Mouse (Mus musculus): ENCODE results near the gene 6030408B16Rik. TPM values are rescaled to one million over a fixed set of nuclear protein-coding genes. Genes with fewer than 3 reads are reported as not detected.

6030408B16Rik gene
- total and polyA plus RNA-seq, 2 experiments from 2014 or later, result 0.22 TPM; not detected in 1

DNA sequence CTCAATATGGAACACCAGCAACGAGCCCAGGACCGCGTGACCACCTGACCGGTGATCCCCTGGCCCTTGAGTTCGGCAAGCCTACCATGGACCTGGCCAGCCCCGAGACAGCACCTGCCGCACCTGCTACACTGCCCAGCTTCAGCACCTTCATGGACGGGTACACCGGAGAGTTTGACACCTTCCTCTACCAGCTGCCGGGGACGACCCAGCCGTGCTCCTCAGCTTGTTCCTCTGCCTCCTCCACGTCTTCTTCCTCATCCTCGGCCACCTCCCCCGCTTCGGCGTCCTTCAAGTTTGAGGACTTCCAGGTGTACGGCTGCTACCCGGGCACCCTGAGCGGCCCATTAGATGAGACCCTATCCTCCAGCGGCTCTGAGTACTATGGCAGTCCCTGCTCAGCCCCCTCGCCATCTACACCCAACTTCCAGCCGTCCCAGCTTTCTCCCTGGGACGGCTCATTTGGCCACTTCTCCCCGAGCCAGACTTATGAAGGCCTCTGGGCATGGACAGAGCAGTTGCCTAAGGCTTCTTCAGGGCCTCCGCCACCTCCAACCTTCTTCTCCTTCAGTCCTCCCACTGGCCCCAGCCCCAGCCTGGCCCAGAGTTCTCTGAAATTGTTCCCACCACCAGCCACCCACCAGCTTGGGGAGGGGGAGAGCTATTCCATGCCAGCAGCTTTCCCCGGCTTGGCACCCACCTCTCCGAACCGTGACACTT, 22.8 kb upstream of the 6030408B16Rik start:
- WGBS, result 93% methylated on average over 28 of the region's 29 CpGs
- peaks cover 37% of the 10 kb centered on the region for H3K36me3 ChIP-seq (ENCODE audit: insufficient read depth, low read length)
- no peak for TF ChIP-seq CTCF (IDR thresholded peaks at IDR 0.05)
- no peak for DNase-seq (ENCODE audit: low spot score)
- H3K9ac ChIP-seq (replicated peaks; ENCODE audit: low read length, poor library complexity, severe bottlenecking), result no peak overlapping the region
- H3K4me1 ChIP-seq (ENCODE audit: insufficient read depth, low read length), result peaks cover 8% of the 10 kb centered on the region; the same call in 1 of the 2 replicates
- no peak overlapping the region for H3K4me2 ChIP-seq (ENCODE audit: low read depth, low read length, poor library complexity, severe bottlenecking)
- ATAC-seq (ENCODE audit: low FRiP score), result no peak
- no peak overlapping the region for H3K4me3 ChIP-seq (ENCODE audit: low read depth, low read length)
- no peaks in the 10 kb centered on the region for H3K27me3 ChIP-seq (ENCODE audit: insufficient read depth, low read length)
- no peaks in the 10 kb centered on the region for H3K9me3 ChIP-seq (ENCODE audit: low read length)
- no peak overlapping the region for H3K27ac ChIP-seq (ENCODE audit: low read depth, low read length)

DNA sequence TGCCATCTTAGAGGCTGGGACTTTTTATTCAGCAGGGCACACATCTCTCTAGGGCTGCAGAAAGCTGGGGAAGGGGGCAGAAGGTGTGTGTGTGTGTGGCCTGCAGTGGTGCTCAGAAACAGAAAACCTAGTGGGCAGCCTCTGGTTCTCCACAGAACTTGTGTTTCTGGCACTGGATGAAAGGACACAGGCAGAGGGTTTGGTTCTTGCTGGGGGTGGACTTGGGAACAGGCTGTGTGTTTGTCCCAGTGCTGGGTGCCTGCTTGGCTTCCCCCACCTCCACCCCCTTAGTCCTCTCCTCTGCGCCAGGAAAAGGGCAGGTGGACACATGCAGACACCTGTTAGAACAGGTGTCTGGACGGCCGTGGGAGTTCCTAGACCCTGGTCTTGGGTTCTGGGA, 21.9 kb upstream of the 6030408B16Rik start:
- Histone ChIP-seq H3K36me3 (ENCODE audit: insufficient read depth, low read length) (peaks cover 37% of the 10 kb centered on the region), H3K9me3 (ENCODE audit: low read length) (no peaks in the 10 kb centered on the region), H3K4me3 (ENCODE audit: low read depth, low read length) (no peak overlapping the region), H3K9ac (replicated peaks; ENCODE audit: low read length, poor library complexity, severe bottlenecking) (no peak overlapping the region), H3K27me3 (ENCODE audit: insufficient read depth, low read length) (no peaks in the 10 kb centered on the region), H3K4me2 (ENCODE audit: low read depth, low read length, poor library complexity, severe bottlenecking) (no peak overlapping the region), H3K4me1 (ENCODE audit: insufficient read depth, low read length) (peaks cover under 1% of the 10 kb centered on the region; the same call in 1 of the 2 replicates), H3K27ac (ENCODE audit: low read depth, low read length) (no peak overlapping the region)
- WGBS, result 80% methylated on average over 3 of the region's 3 CpGs
- TF ChIP-seq CTCF (IDR thresholded peaks at IDR 0.05), result no peak
- DNase-seq (ENCODE audit: low spot score), result no peak
- no peak for ATAC-seq (ENCODE audit: low FRiP score)

DNA sequence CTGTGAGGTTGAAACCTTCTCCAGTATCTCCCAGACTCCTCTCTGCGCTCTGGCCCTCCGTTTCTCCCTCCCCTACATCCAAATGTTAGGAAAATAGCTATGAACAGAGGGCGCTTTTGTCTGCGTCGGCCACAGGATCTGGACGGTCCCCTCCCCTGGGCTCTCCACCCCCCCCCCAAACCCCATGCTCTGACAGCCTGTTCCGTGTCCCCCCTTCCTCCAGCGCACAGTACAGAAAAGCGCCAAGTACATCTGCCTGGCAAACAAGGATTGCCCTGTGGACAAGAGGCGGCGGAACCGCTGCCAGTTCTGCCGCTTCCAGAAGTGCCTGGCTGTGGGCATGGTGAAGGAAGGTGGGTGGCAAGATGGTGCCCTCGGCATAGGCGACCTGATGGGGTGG, 21.5 kb upstream of the 6030408B16Rik start:
- no peak overlapping the region for H3K4me3 ChIP-seq (ENCODE audit: low read depth, low read length)
- TF ChIP-seq CTCF (IDR thresholded peaks at IDR 0.05), result no peak
- peaks cover 37% of the 10 kb centered on the region for H3K36me3 ChIP-seq (ENCODE audit: insufficient read depth, low read length)
- no peak overlapping the region for H3K4me2 ChIP-seq (ENCODE audit: low read depth, low read length, poor library complexity, severe bottlenecking)
- peak; percentile 49 for DNase-seq (ENCODE audit: low spot score)
- ATAC-seq (ENCODE audit: low FRiP score), result no peak
- H3K27me3 ChIP-seq (ENCODE audit: insufficient read depth, low read length), result no peaks in the 10 kb centered on the region
- H3K4me1 ChIP-seq (ENCODE audit: insufficient read depth, low read length), result no peaks in the 10 kb centered on the region
- H3K9ac ChIP-seq (replicated peaks; ENCODE audit: low read length, poor library complexity, severe bottlenecking), result no peak overlapping the region
- H3K27ac ChIP-seq (ENCODE audit: low read depth, low read length), result no peak overlapping the region
- no peaks in the 10 kb centered on the region for H3K9me3 ChIP-seq (ENCODE audit: low read length)
- 78% methylated on average over 15 of the region's 15 CpGs for WGBS

DNA sequence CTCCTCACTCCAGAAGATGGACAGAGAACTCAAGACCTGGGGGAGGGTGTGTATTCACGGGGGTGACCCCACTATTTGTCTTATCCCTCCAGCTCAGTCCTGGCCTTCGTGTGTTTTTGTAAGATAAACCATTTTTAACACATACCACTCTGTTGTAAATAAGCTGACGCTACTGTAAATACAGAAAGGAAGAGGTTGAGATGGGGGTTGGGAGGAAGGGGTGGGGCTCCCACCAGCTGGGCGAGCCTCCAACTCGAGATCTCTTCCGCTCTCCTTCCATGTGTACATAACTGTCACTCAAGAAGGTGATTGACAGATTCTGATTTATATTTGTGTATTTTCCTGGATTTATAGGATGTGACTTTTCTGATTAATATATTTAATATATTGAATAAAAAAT, 18.6 kb upstream of the 6030408B16Rik start:
- H3K36me3 ChIP-seq (ENCODE audit: insufficient read depth, low read length), result peaks cover 37% of the 10 kb centered on the region
- no peak overlapping the region for H3K4me2 ChIP-seq (ENCODE audit: low read depth, low read length, poor library complexity, severe bottlenecking)
- H3K27ac ChIP-seq (ENCODE audit: low read depth, low read length), result no peak overlapping the region
- ATAC-seq (ENCODE audit: low FRiP score) (no peak), DNase-seq (ENCODE audit: low spot score) (no peak)
- no peak overlapping the region for H3K9ac ChIP-seq (replicated peaks; ENCODE audit: low read length, poor library complexity, severe bottlenecking)
- TF ChIP-seq CTCF (IDR thresholded peaks at IDR 0.05), result no peak
- H3K4me3 ChIP-seq (ENCODE audit: low read depth, low read length), result no peak overlapping the region
- WGBS, result 83% methylated on average over 6 of the region's 6 CpGs
- no peaks in the 10 kb centered on the region for H3K9me3 ChIP-seq (ENCODE audit: low read length)
- H3K4me1 ChIP-seq (ENCODE audit: insufficient read depth, low read length), result no peaks in the 10 kb centered on the region
- H3K27me3 ChIP-seq (ENCODE audit: insufficient read depth, low read length), result no peaks in the 10 kb centered on the region

DNA sequence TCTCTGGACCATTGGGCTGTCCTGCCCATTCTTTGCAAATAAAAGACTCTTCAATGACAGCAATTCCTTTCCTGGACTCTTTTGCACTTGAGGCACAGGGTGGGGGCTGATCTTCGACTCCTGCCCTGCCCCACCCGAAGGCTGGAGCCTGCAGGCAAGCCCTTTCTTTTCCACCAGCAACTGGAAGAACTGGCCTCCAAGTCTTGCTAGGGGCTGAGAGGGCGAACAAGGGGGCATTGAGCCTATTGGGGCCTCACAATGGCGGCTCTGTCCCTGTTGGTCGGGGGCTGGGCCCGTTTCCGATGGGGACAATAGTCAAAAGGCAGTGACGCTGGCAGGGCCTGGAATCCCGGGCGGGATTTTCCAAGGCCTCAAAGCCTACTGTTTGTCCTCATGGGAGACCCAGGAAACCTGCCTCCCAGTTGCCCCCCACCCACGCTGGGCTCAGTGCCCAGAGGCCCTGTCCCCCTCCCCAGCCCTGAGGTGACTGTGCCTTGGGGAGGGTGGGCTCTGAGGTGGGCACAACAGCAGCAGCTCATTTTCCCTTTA, 15.6 kb upstream of the 6030408B16Rik start:
- peaks cover 15% of the 10 kb centered on the region for H3K36me3 ChIP-seq (ENCODE audit: insufficient read depth, low read length)
- 29% methylated on average over 11 of the region's 11 CpGs for WGBS
- no peak for TF ChIP-seq CTCF (IDR thresholded peaks at IDR 0.05)
- peak; percentile 75 for DNase-seq (ENCODE audit: low spot score)
- no peaks in the 10 kb centered on the region for H3K4me1 ChIP-seq (ENCODE audit: insufficient read depth, low read length)
- no peak overlapping the region for H3K4me3 ChIP-seq (ENCODE audit: low read depth, low read length)
- no peaks in the 10 kb centered on the region for H3K9me3 ChIP-seq (ENCODE audit: low read length)
- ATAC-seq (ENCODE audit: low FRiP score), result peak; percentile 75
- no peak overlapping the region for H3K9ac ChIP-seq (replicated peaks; ENCODE audit: low read length, poor library complexity, severe bottlenecking)
- no peak overlapping the region for H3K4me2 ChIP-seq (ENCODE audit: low read depth, low read length, poor library complexity, severe bottlenecking)
- H3K27me3 ChIP-seq (ENCODE audit: insufficient read depth, low read length), result no peaks in the 10 kb centered on the region
- H3K27ac ChIP-seq (ENCODE audit: low read depth, low read length), result 0 out of 2 replicates have a peak overlapping the region, but pooled peaks have one; percentile 32

DNA sequence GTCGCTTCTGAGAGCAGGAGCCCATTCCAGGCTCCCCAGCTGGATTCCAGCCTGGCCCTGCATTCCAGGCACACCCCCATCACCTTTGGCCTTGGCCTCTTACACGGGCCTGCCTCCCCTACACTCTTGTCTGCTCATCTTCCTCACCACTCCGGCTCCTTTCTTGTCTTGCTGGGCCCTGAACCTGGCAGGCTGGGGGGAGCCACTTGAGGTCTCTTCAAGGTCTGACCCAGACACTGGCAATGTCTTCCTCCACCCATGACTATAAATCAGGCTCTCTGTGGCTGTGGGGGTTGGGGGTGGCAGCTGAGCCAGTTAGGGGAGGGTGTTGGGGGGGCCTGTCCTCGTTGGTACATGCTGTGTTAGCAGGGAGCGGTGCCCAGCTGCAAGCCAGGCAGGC, 14.4 kb upstream of the 6030408B16Rik start:
- no peak overlapping the region for H3K4me2 ChIP-seq (ENCODE audit: low read depth, low read length, poor library complexity, severe bottlenecking)
- H3K27me3 ChIP-seq (ENCODE audit: insufficient read depth, low read length), result no peaks in the 10 kb centered on the region
- no peaks in the 10 kb centered on the region for H3K4me1 ChIP-seq (ENCODE audit: insufficient read depth, low read length)
- ATAC-seq (ENCODE audit: low FRiP score) (no peak), DNase-seq (ENCODE audit: low spot score) (no peak)
- H3K9ac ChIP-seq (replicated peaks; ENCODE audit: low read length, poor library complexity, severe bottlenecking), result 0 out of 2 replicates have a peak overlapping the region, but pooled peaks have one; percentile 24
- peaks cover 9% of the 10 kb centered on the region; the same call in 1 of the 2 replicates for H3K36me3 ChIP-seq (ENCODE audit: insufficient read depth, low read length)
- TF ChIP-seq CTCF (IDR thresholded peaks at IDR 0.05), result no peak
- WGBS, result 56% methylated on average over 5 of the region's 5 CpGs
- no peaks in the 10 kb centered on the region for H3K9me3 ChIP-seq (ENCODE audit: low read length)
- H3K27ac ChIP-seq (ENCODE audit: low read depth, low read length), result no peak overlapping the region
- H3K4me3 ChIP-seq (ENCODE audit: low read depth, low read length), result no peak overlapping the region
